Mouse (Mus musculus) adrenal gland, adult 2 months (tissue): ENCODE results near the gene Ptprk. TPM values are rescaled to one million over a fixed set of nuclear protein-coding genes. Genes with fewer than 3 reads are reported as not detected.

ENCODE experiments used
- microRNA-seq, 2 experiments: library from miRNA; unstranded; fragments of <30 nt; microRNA quantifications; one replicate each; pipeline ENCODE4 v1.2.0; 2021
- polyA plus RNA-seq: library from polyadenylated mRNA; depleted of rRNA; stranded (reverse); fragments of >200 nt; gene quantifications from 2 replicates; pipeline ENCODE4 v1.2.3, GENCODE M21; 2012
- total RNA-seq, 2 experiments: library from RNA; stranded (reverse); gene quantifications; 2 replicates each; pipeline ENCODE4 v1.2.3; 2021

Ptprk gene
- total and polyA plus RNA-seq, 3 experiments = 4.4 to 21.4 (median 10.4) TPM

Small RNA genes within 50 kb of the gene (microRNA-seq; reads per million reads assigned to microRNA genes)
- gene Gm22370 = 0 reads per million in 2 experiments
